Mouse (Mus musculus): ENCODE measurements around the gene Zbtb20.

Zbtb20 gene

GRCm38 (mm10) chr16:43650355-43651080, 774.8 kb downstream of the Zbtb20 start:
- CTCF ChIA-PET, result interaction anchor here (0.8 kb wide), 1 partner anchor 13 kb away, joined by 12 read pairs; no protein-coding TSS in a partner anchor

DNA sequence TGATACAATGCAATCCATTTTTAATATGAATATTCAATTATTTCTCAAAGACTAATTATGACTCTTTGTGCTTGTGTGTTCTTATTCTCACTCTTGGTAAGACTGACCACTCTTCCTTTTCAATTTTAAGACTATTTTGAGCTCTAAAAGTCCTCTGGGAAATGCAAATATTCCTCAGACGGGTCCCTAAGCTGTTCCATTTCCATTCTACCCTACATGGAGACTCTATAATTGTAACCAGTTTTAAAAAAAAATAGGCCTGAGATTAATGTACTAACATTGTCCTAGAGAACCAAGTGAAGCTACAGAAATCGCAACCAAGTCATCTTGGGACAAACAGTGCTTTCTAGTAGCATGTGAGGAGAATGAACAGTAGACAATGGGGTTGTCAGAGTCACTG, 777.6 kb downstream of the Zbtb20 start:
- CTCF ChIA-PET, result interaction anchor here (0.7 kb wide), 1 partner anchor 1730 kb away, joined by 4 read pairs; no protein-coding TSS in a partner anchor

- CTCF ChIA-PET, result no interaction called here
Measured at GRCm38 (mm10) chr16:43654269-43654668, 778.6 kb downstream of the Zbtb20 start.

- CTCF ChIA-PET, result no interaction called here
Measured at GRCm38 (mm10) chr16:43655183-43655787, 779.6 kb downstream of the Zbtb20 start.

GRCm38 (mm10) chr16:43661576-43661975, 785.9 kb downstream of the Zbtb20 start:
- CTCF ChIA-PET, result no interaction called here

GRCm38 (mm10) chr16:43662124-43663004, 786.7 kb downstream of the Zbtb20 start:
- CTCF ChIA-PET, result no interaction called here

DNA sequence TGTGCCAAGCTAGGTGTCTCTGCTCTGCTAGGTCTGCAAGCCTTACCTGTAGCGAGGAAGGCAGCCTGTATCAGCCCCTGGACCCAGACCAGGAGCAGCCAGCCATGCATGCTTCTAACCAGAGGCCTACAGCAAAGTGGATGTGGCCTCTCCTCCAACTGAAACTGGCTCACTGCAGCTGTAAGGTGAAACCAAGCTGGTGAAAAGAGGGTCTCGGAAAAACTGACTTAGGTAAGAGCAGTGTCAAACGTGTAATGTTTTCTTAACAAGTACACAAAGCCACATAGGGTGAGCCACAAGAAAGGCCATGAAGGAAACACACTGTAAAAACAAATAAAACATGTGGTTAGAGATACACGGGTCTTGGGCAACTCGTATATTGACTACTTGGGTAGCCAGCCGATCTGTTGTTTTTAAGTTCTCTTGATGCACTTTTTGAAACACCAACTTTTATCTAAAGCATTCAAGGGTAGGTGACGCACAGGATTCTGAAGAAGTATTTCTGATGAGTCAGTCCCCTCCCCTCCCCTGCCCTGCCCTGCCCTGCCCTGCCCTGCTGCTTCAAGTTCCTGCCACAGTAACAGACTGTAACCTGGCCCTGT, 788.4 kb downstream of the Zbtb20 start, which contains the start of gene Tigit:
Tigit (minus strand) TSS at position 169 of the 602 bp plus-strand sequence.
- CTCF ChIA-PET, result no interaction called here

GRCm38 (mm10) chr16:43664861-43665260, 789.2 kb downstream of the Zbtb20 start:
- CTCF ChIA-PET, result no interaction called here

GRCm38 (mm10) chr16:43668294-43668693, 792.6 kb downstream of the Zbtb20 start:
- CTCF ChIA-PET, result no interaction called here

DNA sequence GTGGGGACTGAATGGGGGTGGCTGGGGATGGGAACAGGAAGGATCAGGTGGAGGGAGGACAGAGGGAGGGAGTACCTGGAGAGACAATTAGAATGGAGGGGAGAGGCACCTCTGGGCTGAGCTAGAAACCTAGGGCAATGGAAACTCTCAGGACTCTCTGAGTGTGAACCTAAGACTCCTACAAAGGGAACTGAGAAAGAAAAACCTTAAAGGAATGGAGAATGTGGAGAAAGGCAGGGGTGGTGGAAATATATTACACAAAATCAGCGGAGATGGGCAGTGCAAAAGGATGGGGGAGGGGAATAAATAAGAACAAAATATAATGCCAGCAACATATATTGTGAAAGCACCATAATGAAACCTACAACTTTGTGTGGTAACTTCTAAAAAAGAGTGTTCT, 796.3 kb downstream of the Zbtb20 start:
- CTCF ChIA-PET, result no interaction called here

DNA sequence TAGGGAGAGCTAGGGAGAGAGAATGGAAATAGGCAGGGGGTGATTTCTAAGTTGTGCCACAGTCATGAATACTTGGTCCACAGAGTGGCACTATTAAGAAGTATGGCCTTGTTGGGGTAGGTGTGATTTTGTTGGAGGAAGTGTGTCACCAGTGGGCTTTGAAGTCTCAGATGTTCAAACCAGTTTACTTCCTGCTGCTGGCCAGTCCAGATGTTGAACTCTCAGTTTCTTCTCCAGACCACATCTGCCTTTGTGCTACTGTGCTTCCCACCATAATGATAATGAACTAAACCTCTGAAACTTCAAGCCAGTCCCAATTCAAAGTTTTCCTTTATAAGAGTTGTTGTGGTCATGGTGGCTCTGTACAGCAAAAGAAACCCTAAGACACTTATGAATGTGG, 797.0 kb downstream of the Zbtb20 start:
- CTCF ChIA-PET, result no interaction called here

DNA sequence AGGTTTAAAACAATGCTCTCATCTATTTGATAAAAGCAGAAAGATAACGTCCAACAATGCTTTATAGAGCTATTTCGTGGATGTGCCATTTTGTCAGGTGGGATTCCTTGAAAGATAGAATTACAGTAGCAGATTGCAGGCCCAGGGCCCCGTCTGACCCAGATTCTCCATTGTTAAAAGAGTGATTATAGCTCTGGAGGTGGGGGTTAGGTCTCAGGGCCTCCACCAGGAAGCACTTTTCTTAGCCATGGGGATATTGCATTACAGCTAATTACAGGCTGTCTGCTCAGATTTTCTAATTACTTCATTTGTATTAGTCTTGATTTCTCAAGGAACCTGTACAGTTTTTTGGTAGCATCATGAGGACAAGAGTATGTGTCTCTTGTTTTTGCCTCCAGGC, 798.7 kb downstream of the Zbtb20 start:
- CTCF ChIA-PET, result no interaction called here

- CTCF ChIA-PET, result interaction anchor here (0.8 kb wide), 1 partner anchor 10 kb away, joined by 3 read pairs; no protein-coding TSS in a partner anchor
Measured at GRCm38 (mm10) chr16:43687968-43688367, 812.3 kb downstream of the Zbtb20 start.

GRCm38 (mm10) chr16:43690211-43690690, 814.6 kb downstream of the Zbtb20 start:
- CTCF ChIA-PET, result no interaction called here

DNA sequence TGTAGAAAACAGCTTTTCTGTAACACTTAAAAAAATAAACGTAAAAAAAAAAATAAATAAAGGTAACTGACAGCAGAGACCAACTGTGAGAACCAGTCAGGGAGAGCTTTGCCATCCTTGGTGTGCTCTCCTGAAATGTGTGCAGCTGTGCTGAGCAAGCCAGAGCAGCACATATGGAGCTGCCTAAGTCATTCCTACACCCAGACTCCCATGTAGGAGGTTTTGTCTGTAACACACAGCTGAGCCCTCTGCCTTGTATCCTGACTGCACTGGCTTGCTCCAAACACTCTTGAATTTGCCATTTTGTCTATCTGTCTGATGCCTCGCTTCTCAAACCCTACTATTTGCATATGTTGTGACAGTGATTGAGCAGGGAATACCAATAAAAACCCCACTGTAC, 815.2 kb downstream of the Zbtb20 start:
- CTCF ChIA-PET, result no interaction called here

GRCm38 (mm10) chr16:43691741-43692140, 816.1 kb downstream of the Zbtb20 start:
- CTCF ChIA-PET, result no interaction called here

All from spleen, embryonic (tissue).